Comparison of ENCODE assay signal across 22 mouse cellular contexts in genomic region chr17:86274350-86274744, GRCm38 (mm10).
A peak's percentile ranks its signal among the peaks of the same experiment; 100 is the strongest.
DNase-seq lines count a peak whose midpoint lies in the region.
"Had no signal": no experiment of that assay in that cellular context is flagged by ENCODE, and none has a peak within 500 bp of the region (broad histone marks: within the 10 kb centered on the region; RNA-seq: fewer than 3 reads in every experiment).

No protein-coding gene starts in this region.

- H3K36me3 ChIP-seq in limb, embryonic 10.5 days = no peaks in the 10 kb centered on the region
- H3K36me3 ChIP-seq: embryonic facial prominence, embryonic 10.5 days; embryonic facial prominence, embryonic 12.5 days; forebrain, embryonic 15.5 days; G1E had no signal

- peak; percentile 33 for DNase-seq in embryo, embryonic 10.5 days (ENCODE audit: low spot score)
- no peak for DNase-seq in embryo, embryonic 9.5 days (ENCODE audit: extremely low spot score)
- DNase-seq in Muller cell, postnatal 12 days (ENCODE audit: inconsistent ontology term) = peak; percentile 28
- peak; percentile 44 for DNase-seq in adipocyte (ENCODE audit: low spot score)
- DNase-seq in limb, embryonic 10.5 days (ENCODE audit: low spot score) = no peak
- no peak for DNase-seq in cerebellum, adult 11-12 months
- DNase-seq in thymus, postnatal 10 days (ENCODE audit: low spot score in 2 of 2) = no peak
- DNase-seq: adrenal gland, adult 8-10 months; adrenal gland, postnatal 14 days; adrenal gland, postnatal 36 days; B cell, adult 2 months; cerebellum, adult 11 months; cerebellum, adult 9-10 months; cerebellum, postnatal 25 days; embryo, embryonic 11 days; forebrain, postnatal 0 days had no signal

- no peaks in the 10 kb centered on the region for H3K27me3 ChIP-seq in limb, embryonic 10.5 days (ENCODE audit: low read depth, poor library complexity, severe bottlenecking)
- H3K27me3 ChIP-seq: CH12.LX; embryonic facial prominence, embryonic 12.5 days; forebrain, embryonic 13.5 days; forebrain, embryonic 15.5 days had no signal

- 64% methylated on average over 7 of the region's 7 CpGs for WGBS in limb, embryonic 10.5 days

- H3K4me3 ChIP-seq in limb, embryonic 10.5 days = no peak overlapping the region
- H3K4me3 ChIP-seq: embryonic facial prominence, embryonic 10.5 days; embryonic facial prominence, embryonic 12.5 days; forebrain, embryonic 13.5 days; forebrain, embryonic 15.5 days had no signal

- H3K27ac ChIP-seq in limb, embryonic 10.5 days = peak overlapping the region; percentile 2; the same call in 1 of the 2 replicates
- H3K27ac ChIP-seq: embryonic facial prominence, embryonic 10.5 days; embryonic facial prominence, embryonic 12.5 days; forebrain, embryonic 13.5 days; forebrain, embryonic 15.5 days had no signal

- H3K9me3 ChIP-seq in limb, embryonic 10.5 days (replicated peaks) = no peaks in the 10 kb centered on the region
- H3K9me3 ChIP-seq: embryonic facial prominence, embryonic 10.5 days; embryonic facial prominence, embryonic 12.5 days; forebrain, embryonic 13.5 days; forebrain, embryonic 15.5 days; G1E had no signal

- H3K4me1 ChIP-seq in limb, embryonic 10.5 days = peaks cover 80% of the 10 kb centered on the region

Comparison
In these comparisons a context has a peak if more than half of its experiments do, and no peak if none do; other contexts are left out.
1. DNase-seq: peak in embryo, embryonic 10.5 days (single experiment), Muller cell, postnatal 12 days (single experiment) and adipocyte (single experiment); none in embryo, embryonic 9.5 days (single experiment), limb, embryonic 10.5 days (single experiment), cerebellum, adult 11-12 months (single experiment) and thymus, postnatal 10 days (0 of 2).